Mouse (Mus musculus) 416B (cell line): Measurements from ENCODE around the gene Cntnap1.

Source experiments
- DNase-seq: peaks from one replicate; pipeline ENCODE4 v3.0.0; 2011; ENCODE audit warnings: low read depth

Gene Cntnap1

DNA sequence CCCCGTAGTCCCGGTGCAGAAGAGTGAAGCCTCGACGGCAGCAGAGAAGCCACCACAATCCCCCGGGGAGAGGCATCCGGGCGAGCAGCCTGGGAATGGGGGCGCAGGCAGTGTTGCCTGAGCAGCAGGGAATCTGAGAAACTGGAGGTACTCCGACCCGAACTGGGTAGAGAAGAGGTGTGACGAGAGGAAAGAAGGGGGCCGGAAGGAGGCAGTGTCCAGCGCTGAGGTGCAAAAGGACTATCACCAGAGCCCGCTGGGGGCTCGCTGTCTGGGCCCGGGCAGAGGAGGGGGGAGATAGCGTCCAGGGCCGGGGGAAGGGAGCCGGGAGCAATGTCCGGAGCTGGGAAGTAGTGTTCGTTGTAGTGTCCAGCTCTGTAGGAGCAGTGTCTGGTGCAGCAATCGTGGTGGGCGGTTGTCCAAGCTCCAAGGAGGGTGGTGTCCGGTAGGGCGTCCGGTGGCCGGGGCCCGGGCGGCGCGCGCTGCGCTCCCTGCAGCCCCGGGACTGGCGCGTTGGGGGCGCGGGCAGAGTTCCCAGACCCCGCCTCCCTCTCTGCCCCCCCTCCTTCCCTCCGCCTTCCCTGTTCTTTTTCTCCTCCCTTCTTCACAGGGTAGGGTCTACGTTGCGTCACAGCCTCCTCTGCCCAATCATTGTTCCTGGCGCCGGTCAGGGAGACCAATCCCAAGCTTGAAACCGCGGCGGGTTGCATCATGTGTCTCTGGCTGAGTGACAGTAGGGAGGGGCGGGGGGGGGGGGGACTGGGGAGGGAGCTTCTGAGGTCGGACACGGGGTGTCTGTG is 688 bp downstream of the Cntnap1 start, which contains the start of gene Plekhh3:
TSS of gene Plekhh3 (minus strand) at position 541 of the 800 bp plus-strand sequence.
- DNase-seq, result peak; percentile 99

DNA sequence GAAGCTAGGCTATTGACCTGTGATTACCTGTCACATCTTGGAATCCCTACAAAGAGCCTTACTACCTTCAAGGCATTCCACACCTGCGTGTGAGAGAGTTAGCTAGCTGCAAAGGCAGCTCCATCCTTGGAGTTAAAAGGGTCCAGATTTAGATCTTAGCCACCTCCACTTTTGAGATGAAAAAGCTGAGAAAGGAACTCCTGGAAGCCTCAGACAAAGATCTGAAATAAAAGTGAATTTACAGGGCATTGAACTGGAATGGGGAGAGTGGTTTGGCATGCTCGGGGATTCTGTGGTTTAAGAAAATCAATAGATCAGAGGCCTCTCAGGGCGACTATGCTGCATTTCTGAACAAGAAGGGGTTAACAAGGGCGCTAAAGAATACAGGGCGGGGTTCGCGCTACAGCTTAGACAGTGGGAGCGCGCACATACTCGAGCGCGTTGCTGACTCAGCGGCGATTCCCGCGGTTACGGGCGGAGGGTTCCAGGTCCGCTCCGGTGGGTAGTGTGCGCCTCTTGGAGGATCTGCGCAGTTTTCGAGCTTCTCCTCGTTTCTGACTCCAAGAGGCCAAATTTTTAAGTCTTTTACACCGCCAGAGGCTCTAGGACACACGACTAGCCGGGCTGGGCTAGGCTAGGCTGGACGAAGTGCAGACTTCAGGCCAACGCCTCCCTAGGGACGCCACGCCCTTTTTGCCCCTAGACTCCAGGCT is 1.6 kb downstream of the Cntnap1 start:
- DNase-seq, result peak; percentile 79

DNA sequence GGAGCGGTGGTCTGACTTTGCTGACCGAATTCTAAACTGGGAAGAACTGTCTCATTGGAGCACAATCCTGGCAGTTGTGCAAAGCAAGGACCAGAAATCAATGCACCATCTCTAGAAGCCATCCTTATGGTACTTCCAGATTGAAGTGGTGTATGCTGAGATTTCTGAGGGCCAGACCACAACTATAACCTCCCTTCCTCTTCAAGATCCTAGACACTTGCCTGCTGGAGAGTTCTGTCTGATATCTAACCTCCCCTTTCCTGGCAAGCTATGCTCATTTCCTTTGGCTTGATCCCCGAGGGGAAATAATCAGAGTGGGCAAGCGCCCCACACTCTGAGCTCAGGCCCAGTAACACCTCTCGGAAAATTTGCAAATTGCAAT is 2.1 kb downstream of the Cntnap1 start:
- DNase-seq, result peak; percentile 92

DNA sequence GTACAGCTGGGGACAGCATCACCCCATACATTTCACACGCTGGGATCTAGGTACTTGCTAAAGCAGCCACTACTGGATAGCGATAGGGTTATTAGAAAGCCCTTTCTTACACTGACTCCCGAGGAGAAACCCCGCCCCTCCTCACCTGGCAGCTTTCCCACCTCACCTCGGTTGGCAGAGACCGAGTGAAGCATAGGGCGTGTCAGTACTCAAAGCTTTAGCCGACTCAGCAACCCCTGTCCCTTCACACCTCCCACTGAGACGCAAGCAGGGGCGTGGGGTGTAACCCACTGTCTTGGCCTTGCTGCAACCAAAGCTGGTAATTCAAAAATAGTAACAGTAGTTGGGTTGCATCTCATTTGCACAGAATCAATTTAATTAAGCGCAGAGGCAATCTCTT is 2.8 kb downstream of the Cntnap1 start:
- no peak for DNase-seq

DNA sequence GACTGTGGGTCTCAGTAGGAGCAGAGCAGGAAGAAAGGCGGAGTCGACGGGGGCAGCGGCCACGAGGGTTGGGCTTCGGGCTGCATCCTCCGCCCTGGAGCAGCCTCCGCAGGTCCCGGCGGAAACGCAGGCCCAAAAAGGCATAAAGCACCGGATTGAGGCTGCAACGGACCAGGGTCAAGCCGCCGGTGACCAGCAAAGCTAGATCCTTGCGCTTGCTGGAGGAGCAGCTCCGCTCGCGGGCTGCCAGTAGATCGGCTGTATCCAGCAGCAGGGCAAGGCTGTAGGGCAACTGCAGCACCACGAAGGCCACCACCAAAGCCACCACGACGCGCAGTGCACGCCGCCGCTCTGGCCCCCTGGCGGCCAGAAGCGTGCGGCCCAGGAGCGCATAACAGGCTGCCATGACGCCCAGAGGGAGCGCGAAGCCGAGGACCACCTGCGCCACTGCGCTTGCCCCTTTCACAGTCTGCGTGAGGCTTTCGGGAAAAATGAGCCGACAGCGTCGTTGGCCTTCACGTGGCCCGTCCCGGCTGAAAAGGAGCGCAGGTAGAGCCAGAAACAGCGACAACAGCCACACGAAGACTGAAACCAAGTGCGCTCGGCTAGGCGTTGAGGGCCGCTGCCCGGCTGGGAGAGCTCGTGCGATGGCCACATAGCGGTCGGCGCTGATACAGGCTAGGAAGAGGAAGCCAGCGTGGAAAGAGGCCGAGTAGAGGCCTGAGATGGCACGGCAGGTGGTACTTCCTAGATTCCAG is 3.5 kb downstream of the Cntnap1 start:
- DNase-seq, result no peak

DNA sequence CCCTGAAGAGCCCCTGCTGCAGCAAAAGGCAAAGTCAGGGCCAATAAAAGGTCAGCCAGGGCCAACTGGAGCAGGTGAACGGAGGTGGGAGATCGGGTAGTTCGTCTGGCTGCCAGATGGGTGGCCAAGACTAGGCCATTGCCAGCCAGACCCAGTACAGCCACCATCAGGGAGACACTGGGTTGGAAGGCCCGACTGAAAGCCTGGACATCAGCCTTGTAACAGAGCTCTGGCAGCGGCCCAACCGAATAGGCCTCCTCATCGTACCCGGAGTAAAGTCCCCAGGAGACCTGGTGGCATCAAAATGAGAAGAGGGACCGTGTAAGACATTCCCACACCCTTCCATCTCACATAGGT is 4.0 kb downstream of the Cntnap1 start:
- no peak for DNase-seq

DNA sequence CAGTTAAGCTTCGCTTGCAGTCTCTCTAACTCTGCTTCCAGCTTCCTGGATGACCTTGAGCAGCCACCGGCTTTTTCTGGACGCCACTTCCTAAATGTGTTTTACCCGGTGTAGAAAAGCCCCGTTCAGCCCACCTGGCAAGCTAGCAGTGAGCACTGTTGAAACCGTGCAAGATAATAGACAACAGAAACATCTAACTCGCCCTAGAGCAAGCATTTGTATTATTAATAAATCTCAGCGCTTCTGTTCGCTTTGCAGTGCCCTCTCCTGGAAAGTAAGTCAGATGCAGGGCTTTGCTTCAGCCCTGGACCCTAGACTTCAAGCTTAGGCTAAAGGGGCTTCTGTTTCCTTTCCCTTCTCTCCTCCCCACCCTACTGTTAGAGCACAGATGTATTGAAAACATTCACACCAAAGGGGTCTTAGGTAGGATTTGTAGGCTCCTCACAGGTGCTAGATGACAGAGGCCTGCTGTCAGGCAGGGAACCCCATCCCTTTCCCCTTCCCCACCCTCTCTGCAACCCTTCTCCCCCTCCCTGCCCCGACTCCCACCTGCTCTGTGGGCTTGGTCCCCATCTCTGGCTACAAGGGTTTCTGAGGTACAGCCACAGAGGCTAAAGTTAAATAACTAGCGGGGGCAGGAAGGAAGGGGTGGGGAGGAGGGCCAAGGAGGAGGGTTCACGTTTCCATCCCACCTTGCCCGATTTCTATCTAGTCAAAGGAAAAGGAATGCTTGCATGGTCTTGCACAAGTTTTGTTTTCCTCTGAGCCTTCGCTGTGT is 4.7 kb downstream of the Cntnap1 start, which contains the start of gene Ccr10:
TSS of gene Ccr10 (minus strand) at position 593 of the 778 bp plus-strand sequence.
- DNase-seq, result no peak

DNA sequence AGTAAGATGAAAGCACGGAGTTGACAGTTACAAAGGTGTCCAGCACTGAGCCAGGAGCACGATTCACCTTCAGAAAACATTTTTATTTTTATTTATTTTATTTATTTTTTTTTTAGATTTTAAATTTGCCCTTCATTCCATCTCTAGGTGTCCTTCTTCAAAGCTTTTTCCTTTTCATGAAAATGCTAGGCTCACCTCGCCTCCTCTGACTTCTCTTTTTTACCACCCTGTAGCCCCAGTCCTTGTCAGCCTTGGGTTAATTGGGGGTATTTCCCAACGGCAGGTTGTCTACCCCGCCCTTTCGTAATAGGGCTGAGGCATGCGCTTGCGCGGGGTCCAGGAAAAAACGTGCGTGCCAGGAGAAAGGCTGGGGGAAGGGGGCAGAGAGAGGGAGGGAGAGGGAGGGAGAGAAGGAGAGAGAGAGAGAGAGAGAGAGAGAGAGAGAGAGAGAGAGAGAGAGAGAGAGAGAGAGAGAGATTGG is 5.4 kb downstream of the Cntnap1 start:
- DNase-seq, result peak; percentile 44

DNA sequence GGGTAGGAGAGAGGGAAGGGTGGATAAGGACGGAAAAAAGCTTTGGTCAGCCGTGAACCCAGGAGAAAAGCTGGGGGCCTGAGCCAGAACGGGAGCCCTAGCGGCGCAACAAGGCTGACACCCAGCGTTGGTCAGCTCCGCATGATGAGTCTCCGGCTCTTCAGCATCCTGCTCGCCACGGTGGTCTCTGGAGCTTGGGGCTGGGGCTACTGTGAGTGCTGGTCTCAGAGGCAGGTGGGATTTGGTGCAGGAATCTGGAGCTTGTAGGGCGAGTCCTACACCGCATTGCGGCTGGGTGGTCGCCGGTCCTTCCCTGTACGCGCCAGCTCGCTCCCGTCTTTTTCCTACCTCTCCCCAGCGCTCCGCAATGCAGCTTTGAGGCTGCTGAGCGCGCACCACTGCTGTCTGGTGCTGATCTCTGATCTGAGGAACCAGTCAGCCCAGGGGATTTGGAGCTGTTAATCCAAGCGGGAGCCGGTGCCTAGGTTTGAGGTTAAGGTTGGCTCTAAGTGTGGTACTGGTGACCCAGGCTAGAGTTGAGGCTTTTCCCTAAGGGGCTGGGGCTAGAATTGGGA is 5.9 kb downstream of the Cntnap1 start:
- DNase-seq, result no peak

DNA sequence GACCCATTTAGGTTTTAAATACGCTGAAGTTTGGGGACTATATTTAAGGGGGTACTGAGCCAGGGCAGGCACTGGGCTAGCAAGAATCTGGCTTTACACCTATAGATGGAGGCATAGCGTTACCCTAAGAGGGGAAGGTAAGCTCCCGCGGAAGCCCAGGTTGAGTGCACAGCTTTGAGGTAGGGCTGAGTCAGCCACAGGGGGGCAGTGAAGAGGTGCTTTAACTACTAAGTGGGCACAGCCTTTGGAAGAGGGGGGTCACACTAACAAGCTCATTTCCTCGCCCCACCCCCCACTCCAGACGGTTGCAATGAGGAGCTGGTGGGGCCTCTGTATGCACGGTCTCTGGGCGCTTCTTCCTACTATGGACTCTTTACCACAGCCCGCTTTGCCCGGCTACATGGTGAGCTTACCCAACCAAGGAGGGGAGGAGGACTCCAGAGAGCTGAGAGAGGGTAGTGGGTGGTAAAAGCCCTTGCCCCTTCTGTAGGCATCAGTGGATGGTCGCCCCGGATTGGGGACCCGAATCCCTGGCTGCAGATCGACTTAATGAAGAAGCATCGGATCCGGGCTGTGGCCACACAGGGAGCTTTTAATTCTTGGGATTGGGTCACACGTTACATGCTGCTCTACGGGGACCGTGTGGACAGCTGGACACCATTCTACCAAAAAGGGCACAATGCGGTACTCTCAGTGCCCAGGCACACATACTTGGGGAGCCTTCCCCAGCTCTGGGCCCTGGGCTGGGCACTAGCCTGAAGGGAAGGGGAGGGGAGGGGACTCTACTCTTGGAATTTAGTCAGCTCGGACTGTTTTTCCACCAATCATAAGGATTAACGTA is 6.8 kb downstream of the Cntnap1 start:
- peak; percentile 45 for DNase-seq

DNA sequence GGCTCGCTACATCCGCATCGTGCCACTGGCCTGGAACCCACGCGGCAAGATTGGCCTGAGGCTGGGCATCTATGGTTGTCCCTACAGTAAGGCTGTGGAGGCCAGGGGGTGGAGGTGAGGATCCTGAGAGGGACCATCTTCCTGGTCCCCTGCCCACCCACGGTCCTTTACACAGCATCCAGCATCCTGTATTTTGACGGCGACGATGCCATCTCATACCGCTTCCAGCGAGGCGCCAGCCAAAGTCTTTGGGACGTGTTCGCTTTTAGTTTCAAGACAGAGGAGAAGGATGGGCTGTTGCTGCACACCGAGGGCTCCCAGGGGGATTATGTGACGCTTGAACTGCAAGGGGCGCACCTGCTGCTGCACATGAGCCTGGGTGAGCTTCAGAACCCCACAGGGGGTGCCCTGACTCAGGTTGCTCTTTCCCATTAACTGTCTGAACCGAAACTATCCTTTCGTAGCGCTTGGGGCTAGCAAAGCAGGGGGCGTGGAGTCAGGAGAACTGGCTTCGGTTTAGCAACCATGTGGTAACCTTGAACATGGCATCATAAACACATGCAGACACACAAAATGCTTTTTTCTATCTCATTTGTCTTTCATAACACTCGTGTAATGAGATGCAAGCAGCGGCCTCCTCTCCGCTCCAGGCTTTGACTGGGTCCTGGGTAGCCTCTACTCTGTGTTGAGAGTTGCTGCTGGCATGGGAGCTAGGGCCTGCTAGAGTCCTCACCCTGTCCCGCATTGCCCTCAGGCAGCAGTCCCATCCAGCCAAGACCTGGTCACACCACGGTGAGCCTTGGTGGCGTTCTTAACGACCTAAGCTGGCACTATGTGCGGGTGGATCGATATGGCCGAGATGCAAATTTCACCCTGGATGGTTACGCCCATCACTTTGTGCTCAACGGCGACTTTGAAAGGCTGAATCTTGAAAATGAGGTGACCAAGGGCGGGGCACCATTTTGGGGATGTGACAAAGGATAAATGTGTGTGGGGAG is 8.0 kb downstream of the Cntnap1 start:
- no peak for DNase-seq

DNA sequence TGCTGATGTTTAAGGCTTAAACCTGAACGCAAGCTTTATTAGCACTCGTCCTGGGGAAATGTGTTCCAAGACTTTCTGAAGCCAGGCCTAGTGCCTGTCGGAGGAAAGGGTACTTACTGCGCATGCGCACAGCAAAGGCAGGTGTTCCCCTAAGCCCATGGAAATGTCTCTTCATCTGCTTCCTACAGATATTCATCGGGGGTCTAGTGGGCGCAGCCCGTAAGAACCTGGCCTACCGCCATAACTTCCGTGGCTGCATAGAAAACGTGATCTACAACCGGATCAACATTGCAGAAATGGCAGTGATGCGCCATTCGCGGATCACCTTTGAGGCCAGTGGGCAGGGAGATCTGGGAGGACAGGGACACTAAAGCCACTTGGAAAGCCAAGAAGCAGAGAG is 9.0 kb downstream of the Cntnap1 start:
- DNase-seq, result no peak

DNA sequence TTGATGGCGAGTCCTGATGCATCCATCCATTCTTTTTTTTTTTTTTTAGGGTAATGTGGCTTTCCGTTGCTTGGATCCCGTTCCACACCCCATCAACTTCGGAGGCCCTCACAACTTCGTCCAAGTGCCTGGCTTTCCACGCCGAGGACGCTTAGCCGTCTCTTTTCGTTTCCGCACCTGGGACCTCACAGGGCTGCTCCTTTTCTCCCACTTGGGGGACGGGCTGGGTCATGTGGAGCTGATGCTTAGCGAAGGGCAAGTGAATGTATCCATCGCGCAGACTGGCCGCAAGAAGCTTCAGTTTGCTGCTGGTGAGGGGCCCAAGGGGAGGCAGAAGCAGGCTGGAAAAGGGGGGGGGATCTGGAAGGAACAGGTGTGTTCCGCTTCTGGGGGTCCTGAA is 9.9 kb downstream of the Cntnap1 start:
- DNase-seq, result no peak

DNA sequence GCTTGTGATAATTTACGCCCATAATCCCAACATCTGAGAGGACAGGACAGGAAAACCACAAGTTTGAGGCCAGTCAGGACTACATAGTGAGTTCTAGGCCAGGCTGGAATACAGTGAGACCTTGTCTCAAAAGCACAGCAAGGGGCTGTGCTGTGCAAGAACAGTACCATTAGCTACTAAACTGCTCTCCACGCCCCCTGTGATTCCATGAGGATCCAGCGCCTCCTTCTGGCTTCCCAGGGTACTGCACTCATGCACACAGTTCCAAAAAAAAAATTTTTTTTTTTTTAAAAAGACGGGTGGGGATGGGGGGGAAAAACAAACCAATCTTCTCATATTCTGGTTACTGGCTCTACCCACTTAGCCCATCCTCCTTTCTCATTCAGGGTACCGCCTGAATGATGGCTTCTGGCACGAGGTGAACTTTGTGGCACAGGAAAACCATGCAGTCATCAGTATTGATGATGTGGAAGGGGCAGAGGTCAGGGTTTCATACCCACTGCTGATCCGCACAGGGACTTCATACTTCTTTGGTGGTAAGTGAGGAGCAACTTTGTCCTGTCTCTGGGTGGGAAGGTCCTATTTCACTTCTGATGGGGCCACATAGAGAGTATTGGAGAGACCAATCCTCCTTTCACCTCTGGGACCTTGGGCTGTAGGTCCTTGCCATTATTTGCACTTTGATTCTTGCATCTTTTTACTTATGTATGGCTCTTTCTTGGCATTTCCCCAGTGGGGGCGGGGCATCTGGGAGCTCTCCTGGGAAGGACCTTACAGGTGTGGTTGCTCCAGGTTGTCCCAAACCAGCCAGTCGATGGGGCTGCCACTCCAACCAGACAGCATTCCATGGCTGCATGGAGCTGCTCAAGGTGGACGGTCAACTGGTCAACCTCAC is 10.8 kb downstream of the Cntnap1 start:
- peak; percentile 71 for DNase-seq

DNA sequence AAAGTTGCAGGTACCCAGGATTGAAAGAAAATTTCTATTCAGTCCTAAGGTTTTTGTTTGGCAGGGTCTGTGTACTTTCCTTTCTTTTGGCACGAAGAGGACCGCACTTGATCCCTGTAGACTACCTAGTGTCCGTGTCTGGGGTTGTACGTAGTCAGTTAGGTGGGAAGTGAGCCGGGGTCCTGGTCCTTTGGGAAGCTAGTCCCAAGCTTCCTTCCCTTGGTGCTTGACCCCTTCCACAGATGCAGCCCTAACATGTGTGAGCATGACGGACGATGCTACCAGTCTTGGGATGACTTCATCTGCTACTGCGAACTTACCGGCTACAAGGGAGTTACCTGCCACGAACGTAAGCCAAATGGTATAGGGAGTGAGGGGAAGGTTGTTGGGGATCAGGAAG is 11.6 kb downstream of the Cntnap1 start:
- DNase-seq, result no peak

DNA sequence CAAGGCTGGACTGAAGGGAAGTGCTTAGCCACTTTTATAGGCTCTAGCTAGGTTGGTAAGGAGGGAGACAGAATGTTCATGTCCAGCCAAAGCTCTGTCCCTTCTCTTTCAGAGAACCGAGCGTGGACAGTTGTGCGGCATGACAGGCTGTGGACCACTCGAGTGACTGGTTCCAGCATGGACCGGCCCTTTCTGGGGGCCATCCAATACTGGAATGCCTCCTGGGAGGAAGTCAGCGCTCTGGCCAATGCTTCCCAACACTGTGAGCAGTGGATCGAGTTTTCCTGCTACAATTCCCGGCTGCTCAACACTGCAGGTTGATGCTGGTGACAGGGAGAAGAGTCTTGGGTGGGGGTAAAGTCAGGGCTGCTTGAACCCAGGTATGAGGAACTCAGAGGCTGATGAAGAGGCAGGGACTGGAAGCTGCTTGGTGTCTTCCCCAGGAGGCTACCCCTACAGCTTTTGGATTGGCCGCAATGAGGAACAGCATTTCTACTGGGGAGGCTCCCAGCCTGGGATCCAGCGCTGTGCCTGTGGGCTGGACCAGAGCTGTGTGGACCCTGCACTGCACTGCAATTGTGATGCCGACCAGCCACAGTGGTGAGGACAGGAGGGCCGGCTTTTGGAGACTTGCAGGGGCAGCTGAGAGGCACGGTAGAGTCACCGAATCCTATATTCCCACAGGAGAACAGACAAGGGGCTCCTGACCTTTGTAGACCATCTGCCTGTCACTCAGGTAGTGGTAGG is 12.6 kb downstream of the Cntnap1 start:
- DNase-seq, result no peak

DNA sequence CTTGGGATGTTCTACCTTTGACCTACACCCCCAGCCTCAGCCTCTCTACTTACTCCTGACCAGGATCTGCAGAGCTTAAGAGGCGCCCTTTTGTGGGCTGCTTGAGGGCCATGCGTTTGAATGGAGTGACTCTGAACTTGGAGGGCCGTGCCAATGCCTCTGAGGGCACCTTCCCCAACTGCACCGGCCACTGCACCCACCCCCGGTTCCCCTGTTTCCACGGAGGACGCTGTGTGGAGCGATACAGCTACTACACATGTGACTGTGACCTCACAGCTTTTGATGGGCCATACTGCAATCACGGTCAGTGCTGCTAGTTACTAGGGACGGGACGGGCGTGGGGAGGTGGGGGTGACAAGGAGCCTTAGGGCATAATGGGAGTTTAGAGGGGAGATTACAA is 14.7 kb downstream of the Cntnap1 start:
- DNase-seq, result no peak

DNA sequence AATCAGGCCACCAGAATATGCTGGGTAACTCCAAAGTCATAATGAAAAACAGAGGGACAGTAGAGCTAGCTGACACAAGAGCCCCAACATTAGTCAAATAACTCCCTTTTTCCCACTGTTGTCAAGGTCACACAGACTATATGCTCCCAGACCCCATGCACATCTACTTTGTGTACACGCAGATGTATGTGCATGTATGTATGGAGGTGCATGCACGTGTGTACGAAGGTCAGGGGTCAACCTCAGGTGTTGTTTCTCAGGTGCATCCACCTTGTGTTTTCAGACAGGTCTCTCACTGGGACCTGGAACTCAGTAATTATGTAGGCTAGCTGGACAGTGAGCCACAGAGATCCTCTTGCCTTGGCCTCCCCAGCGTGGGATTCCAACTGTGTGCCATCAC is 15.1 kb downstream of the Cntnap1 start:
- DNase-seq, result no peak
